Mouse (Mus musculus): ENCODE data around the gene Mms19. TPM values are rescaled to one million over a fixed set of nuclear protein-coding genes. Genes with fewer than 3 reads are reported as not detected.

Mms19 gene
- polyA plus RNA-seq, 1 experiment from 2014 or later = 42.0 TPM

Other genes starting within 250 kb of the Mms19 start
- gene Slit1, start 237.5 kb downstream of the Mms19 start, polyA plus RNA-seq (2015; fragmentation: Nextera tagmentation; extraction: Ambion mirVana) = 0.64 and 1.1 TPM in 2 replicates
- gene Arhgap19, start 179.1 kb downstream of the Mms19 start, polyA plus RNA-seq (2015; fragmentation: Nextera tagmentation; extraction: Ambion mirVana) = 17.3 and 17.5 TPM in 2 replicates
- 6.6 and 7.0 TPM in 2 replicates for gene Frat1, start 151.2 kb downstream of the Mms19 start, polyA plus RNA-seq (2015; fragmentation: Nextera tagmentation; extraction: Ambion mirVana)
- gene Frat2, start 133.0 kb downstream of the Mms19 start, polyA plus RNA-seq (2015; fragmentation: Nextera tagmentation; extraction: Ambion mirVana) = 5.6 and 7.1 TPM in 2 replicates
- gene Rrp12, start 85.0 kb downstream of the Mms19 start, polyA plus RNA-seq (2015; fragmentation: Nextera tagmentation; extraction: Ambion mirVana) = 16.1 and 16.7 TPM in 2 replicates
- gene Pgam1, start 69.2 kb downstream of the Mms19 start, polyA plus RNA-seq (2015; fragmentation: Nextera tagmentation; extraction: Ambion mirVana) = 568 and 639 TPM in 2 replicates
- 71.5 and 72.8 TPM in 2 replicates for gene Exosc1, start 47.7 kb downstream of the Mms19 start, polyA plus RNA-seq (2015; fragmentation: Nextera tagmentation; extraction: Ambion mirVana)
- gene Zdhhc16, start 47.7 kb downstream of the Mms19 start, polyA plus RNA-seq (2015; fragmentation: Nextera tagmentation; extraction: Ambion mirVana) = 87.2 and 92.4 TPM in 2 replicates
- 33.2 and 34.2 TPM in 2 replicates for gene Ubtd1, start 606 bp upstream of the Mms19 start, polyA plus RNA-seq (2015; fragmentation: Nextera tagmentation; extraction: Ambion mirVana)
- 1.6 and 1.9 TPM in 2 replicates for gene Ankrd2, start 54.8 kb upstream of the Mms19 start, polyA plus RNA-seq (2015; fragmentation: Nextera tagmentation; extraction: Ambion mirVana)
- 1.7 TPM in 2 replicates for gene Hoga1, start 64.5 kb upstream of the Mms19 start, polyA plus RNA-seq (2015; fragmentation: Nextera tagmentation; extraction: Ambion mirVana)
- gene 4933411K16Rik, start 71.1 kb upstream of the Mms19 start, polyA plus RNA-seq (2015; fragmentation: Nextera tagmentation; extraction: Ambion mirVana) = 0.16 TPM in 1 of 2 replicates, not detected in the other
- gene Morn4, start 105.2 kb upstream of the Mms19 start, polyA plus RNA-seq (2015; fragmentation: Nextera tagmentation; extraction: Ambion mirVana) = 29.0 and 30.0 TPM in 2 replicates
- gene Pi4k2a, start 109.3 kb upstream of the Mms19 start, polyA plus RNA-seq (2015; fragmentation: Nextera tagmentation; extraction: Ambion mirVana) = 27.1 and 28.0 TPM in 2 replicates
- 51.0 and 53.6 TPM in 2 replicates for gene Avpi1, start 147.9 kb upstream of the Mms19 start, polyA plus RNA-seq (2015; fragmentation: Nextera tagmentation; extraction: Ambion mirVana)
- 15.2 and 20.3 TPM in 2 replicates for gene Marveld1, start 166.2 kb upstream of the Mms19 start, polyA plus RNA-seq (2015; fragmentation: Nextera tagmentation; extraction: Ambion mirVana)
- 26.2 and 28.8 TPM in 2 replicates for gene Zfyve27, start 182.8 kb upstream of the Mms19 start, polyA plus RNA-seq (2015; fragmentation: Nextera tagmentation; extraction: Ambion mirVana)
- 6.3 and 8.7 TPM in 2 replicates for gene Sfrp5, start 221.1 kb upstream of the Mms19 start, polyA plus RNA-seq (2015; fragmentation: Nextera tagmentation; extraction: Ambion mirVana)